Mouse (Mus musculus): ENCODE results near the gene Gpx6. TPM values are rescaled to one million over a fixed set of nuclear protein-coding genes. Genes with fewer than 3 reads are reported as not detected.

Gene Gpx6
- polyA plus RNA-seq, 2 experiments = 0.02 TPM; not detected in 1

- H3K27me3 ChIP-seq (ENCODE audit: control insufficient read depth, insufficient read depth, low read length) = peaks cover 4% of the 10 kb centered on the region; the same call in 1 of the 2 replicates
- WGBS (ENCODE audit: insufficient replicate concordance) = 1% methylated on average over 24 of the region's 24 CpGs
- H3K36me3 ChIP-seq (replicated peaks; ENCODE audit: control insufficient read depth, insufficient read depth, low read depth) = no peaks in the 10 kb centered on the region
- H3K9ac ChIP-seq (replicated peaks) = no peak overlapping the region
- H3K4me3 ChIP-seq (ENCODE audit: insufficient read depth in 1 of 2, low read depth in 2 of 2, low read length in 2 of 2) = peak overlapping the region; percentile 49 to 80
- DNase-seq (ENCODE audit: low read depth in 3 of 3, low spot score in 3 of 3) (peak; percentile 57 to 61 (median 60)), ATAC-seq (ENCODE audit: insufficient read depth) (peak; percentile 77)
- H3K9me3 ChIP-seq (ENCODE audit: control insufficient read depth, low read length) = no peaks in the 10 kb centered on the region
- no peak overlapping the region for H3K27ac ChIP-seq
- peak overlapping the region; percentile 72 for H3K4me2 ChIP-seq (ENCODE audit: low read depth)
- TF ChIP-seq EP300 (IDR thresholded peaks at IDR 0.05; ENCODE audit: low read depth) = no peak
- TF ChIP-seq CTCF (IDR thresholded peaks at IDR 0.05; ENCODE audit: low read depth) = peak; percentile 87
- H3K4me1 ChIP-seq (replicated peaks; ENCODE audit: control insufficient read depth in 2 of 2, insufficient read depth in 2 of 2, low read length in 1 of 2) = peaks cover 3 to 4% of the 10 kb centered on the region in 2 experiments
These were observed 14.8 kb downstream of the Gpx6 start for GRCm38 (mm10) chr13:21326657-21327211.

- DNase-seq (ENCODE audit: low read depth in 3 of 3, low spot score in 3 of 3) (peak in 1 of 3 experiments; percentile 7), ATAC-seq (ENCODE audit: insufficient read depth) (no peak)
- H3K36me3 ChIP-seq (replicated peaks; ENCODE audit: control insufficient read depth, insufficient read depth, low read depth) = no peaks in the 10 kb centered on the region
- H3K27ac ChIP-seq = no peak overlapping the region
- TF ChIP-seq EP300 (IDR thresholded peaks at IDR 0.05; ENCODE audit: low read depth) (no peak), CTCF (IDR thresholded peaks at IDR 0.05; ENCODE audit: low read depth) (no peak)
- peaks cover 4% of the 10 kb centered on the region; the same call in 1 of the 2 replicates for H3K27me3 ChIP-seq (ENCODE audit: control insufficient read depth, insufficient read depth, low read length)
- H3K9ac ChIP-seq (replicated peaks) = peak overlapping the region; percentile 34; the same call in 1 of the 2 replicates
- peaks cover 3 to 4% of the 10 kb centered on the region in 2 experiments for H3K4me1 ChIP-seq (replicated peaks; ENCODE audit: control insufficient read depth in 2 of 2, insufficient read depth in 2 of 2, low read length in 1 of 2)
- peak overlapping the region; percentile 49 to 80; a peak in 3 of 4 replicates for H3K4me3 ChIP-seq (ENCODE audit: insufficient read depth in 1 of 2, low read depth in 2 of 2, low read length in 2 of 2)
- peak overlapping the region; percentile 72 for H3K4me2 ChIP-seq (ENCODE audit: low read depth)
- H3K9me3 ChIP-seq (ENCODE audit: control insufficient read depth, low read length) = no peaks in the 10 kb centered on the region
- WGBS (ENCODE audit: insufficient replicate concordance) = 2% methylated on average over 9 of the region's 9 CpGs
These were observed 15.5 kb downstream of the Gpx6 start for GRCm38 (mm10) chr13:21327424-21327823.

- Histone ChIP-seq H3K4me2 (ENCODE audit: low read depth) (no peak within 1 kb of the TSS), H3K27me3 (ENCODE audit: control insufficient read depth, insufficient read depth, low read length) (no peaks in the 10 kb centered on the region), H3K27ac (no peak within 1 kb of the TSS), H3K4me1 (replicated peaks; ENCODE audit: control insufficient read depth in 2 of 2, insufficient read depth in 2 of 2, low read length in 1 of 2) (no peaks in the 10 kb centered on the region), H3K9ac (replicated peaks) (no peak within 1 kb of the TSS), H3K36me3 (replicated peaks; ENCODE audit: control insufficient read depth, insufficient read depth, low read depth) (no peaks in the 10 kb centered on the region), H3K4me3 (ENCODE audit: insufficient read depth in 1 of 2, low read depth in 2 of 2, low read length in 2 of 2) (no peak within 1 kb of the TSS), H3K9me3 (ENCODE audit: control insufficient read depth, low read length) (no peaks in the 10 kb centered on the region)
- 53% methylated on average over 1 of the region's 1 CpGs for WGBS (ENCODE audit: insufficient replicate concordance)
- no peak for DNase-seq (ENCODE audit: low read depth in 3 of 3, low spot score in 3 of 3)
- TF ChIP-seq CTCF (IDR thresholded peaks at IDR 0.05; ENCODE audit: low read depth) (no peak), EP300 (IDR thresholded peaks at IDR 0.05; ENCODE audit: low read depth) (no peak)
- no peak for ATAC-seq (ENCODE audit: insufficient read depth)
These were observed 34.7 kb downstream of the Gpx6 start, which contains the start of gene Olfr1367 for GRCm38 (mm10) chr13:21346610-21347009. TSS of gene Olfr1367 (plus strand) at chr13:21346910.

GRCm38 (mm10) chr13:21350593-21350992, 38.7 kb downstream of the Gpx6 start:
- Histone ChIP-seq H3K27me3 (ENCODE audit: control insufficient read depth, insufficient read depth, low read length) (no peaks in the 10 kb centered on the region), H3K36me3 (replicated peaks; ENCODE audit: control insufficient read depth, insufficient read depth, low read depth) (no peaks in the 10 kb centered on the region), H3K9ac (replicated peaks) (no peak overlapping the region), H3K9me3 (ENCODE audit: control insufficient read depth, low read length) (no peaks in the 10 kb centered on the region), H3K27ac (no peak overlapping the region), H3K4me3 (ENCODE audit: insufficient read depth in 1 of 2, low read depth in 2 of 2, low read length in 2 of 2) (no peak overlapping the region), H3K4me1 (replicated peaks; ENCODE audit: control insufficient read depth in 2 of 2, insufficient read depth in 2 of 2, low read length in 1 of 2) (no peaks in the 10 kb centered on the region), H3K4me2 (ENCODE audit: low read depth) (no peak overlapping the region)
- TF ChIP-seq EP300 (IDR thresholded peaks at IDR 0.05; ENCODE audit: low read depth) (no peak), CTCF (IDR thresholded peaks at IDR 0.05; ENCODE audit: low read depth) (no peak)
- DNase-seq (ENCODE audit: low read depth in 3 of 3, low spot score in 3 of 3) (no peak), ATAC-seq (ENCODE audit: insufficient read depth) (no peak)

GRCm38 (mm10) chr13:21362621-21363248, 50.8 kb downstream of the Gpx6 start, which contains the start of gene Zscan12:
TSS of gene Zscan12 (plus strand) at chr13:21362820.
- Histone ChIP-seq H3K36me3 (replicated peaks; ENCODE audit: control insufficient read depth, insufficient read depth, low read depth) (peaks cover 3% of the 10 kb centered on the region; the same call in 1 of the 2 replicates), H3K4me3 (ENCODE audit: insufficient read depth in 1 of 2, low read depth in 2 of 2, low read length in 2 of 2) (peak within 1 kb of the TSS; percentile 84 to 87), H3K9me3 (ENCODE audit: control insufficient read depth, low read length) (no peaks in the 10 kb centered on the region), H3K4me2 (ENCODE audit: low read depth) (peak within 1 kb of the TSS; percentile 89), H3K9ac (replicated peaks) (peak within 1 kb of the TSS; percentile 94), H3K4me1 (replicated peaks; ENCODE audit: control insufficient read depth in 2 of 2, insufficient read depth in 2 of 2, low read length in 1 of 2) (peaks cover 3 to 8% of the 10 kb centered on the region in 2 experiments; a peak in 3 of 4 replicates), H3K27me3 (ENCODE audit: control insufficient read depth, insufficient read depth, low read length) (no peaks in the 10 kb centered on the region), H3K27ac (peak within 1 kb of the TSS; percentile 61)
- peak; percentile 99 for ATAC-seq (ENCODE audit: insufficient read depth)
- peak; percentile 82 to 92 (median 86) for DNase-seq (ENCODE audit: low read depth in 3 of 3, low spot score in 3 of 3)
- WGBS (ENCODE audit: insufficient replicate concordance) = under 1% methylated on average over 29 of the region's 29 CpGs
- TF ChIP-seq CTCF (IDR thresholded peaks at IDR 0.05; ENCODE audit: low read depth) (no peak), EP300 (IDR thresholded peaks at IDR 0.05; ENCODE audit: low read depth) (peak; percentile 25; the same call in 1 of the 2 replicates)
